Mouse (Mus musculus): ENCODE measurements at regions not wholly inside any gene's neighbourhood (a gene's known extent, or its start where the extent isn't known, plus 50 kb on each side); places are given as distances from the start of the nearest gene placed in this dataset.
A peak's percentile ranks its signal among the peaks of the same experiment; 100 is the strongest.

DNA sequence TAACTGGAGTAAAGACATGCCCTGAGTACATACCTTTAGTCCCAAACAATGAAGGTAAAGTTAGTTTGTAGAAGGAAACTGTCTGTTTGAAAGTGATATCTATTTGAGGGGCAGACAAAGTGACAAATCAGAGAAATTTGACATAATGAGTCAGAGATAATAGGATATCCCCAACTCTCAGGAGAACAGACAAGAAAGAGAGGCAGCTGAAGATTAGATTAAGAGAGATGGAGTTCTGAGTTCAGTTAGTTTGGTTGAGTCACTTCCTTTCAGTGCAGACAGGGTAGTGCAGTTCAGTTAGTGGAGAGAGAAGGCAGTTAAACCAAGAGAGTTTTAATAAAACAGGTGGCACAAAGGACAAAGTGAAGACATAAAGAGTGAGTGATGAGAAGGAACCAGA, 477.4 kb upstream of the Diaph2 start:
- DNase-seq (ENCODE audit: low spot score in 2 of 2), result no peak

DNA sequence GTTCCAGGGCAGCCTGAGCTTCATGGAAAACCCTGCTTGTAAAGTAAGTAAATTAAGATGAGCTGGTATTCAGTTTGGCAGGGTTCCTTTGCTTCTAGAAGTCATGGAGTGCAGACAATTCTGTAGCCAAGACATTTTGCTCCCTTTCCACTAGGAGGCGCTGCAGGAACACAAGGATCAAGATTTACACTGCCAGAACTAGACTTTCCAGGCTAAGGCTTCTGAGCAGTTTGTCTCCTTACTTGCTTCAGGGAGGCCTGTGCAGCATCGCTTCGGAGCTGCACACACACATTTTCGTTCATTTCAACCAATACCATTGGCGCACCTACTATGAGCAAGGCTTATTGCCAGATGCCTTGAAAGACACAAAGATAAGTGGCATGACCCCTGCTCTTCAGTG, 445.6 kb upstream of the Diaph2 start:
- DNase-seq (ENCODE audit: low spot score in 2 of 2), result peak; percentile 16 to 56

DNA sequence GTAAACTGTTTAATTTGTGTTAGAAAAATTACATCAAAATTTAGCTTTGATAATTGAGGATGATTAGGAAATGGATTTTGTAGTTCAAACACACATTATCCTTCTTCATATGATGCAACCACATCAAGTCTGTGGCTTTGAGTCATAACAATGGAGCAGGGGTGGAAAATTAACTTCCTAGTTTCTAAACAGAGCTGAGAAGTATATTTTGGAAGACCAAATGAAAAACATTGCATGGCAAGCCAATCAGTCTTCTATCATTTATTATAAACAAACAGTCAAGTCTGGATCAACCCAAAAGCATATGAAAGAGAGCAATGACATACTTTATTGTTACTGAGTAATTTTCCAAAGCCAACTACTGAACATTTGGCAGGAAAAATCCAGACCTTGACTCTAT, 440.2 kb upstream of the Diaph2 start:
- no peak for DNase-seq (ENCODE audit: low spot score in 2 of 2)

GRCm38 (mm10) chrX:129329441-129329840, 420.1 kb upstream of the Diaph2 start:
- no peak for DNase-seq (ENCODE audit: low spot score in 2 of 2)

- DNase-seq (ENCODE audit: low spot score in 2 of 2), result no peak
Measured at GRCm38 (mm10) chrX:129332810-129333209, 416.7 kb upstream of the Diaph2 start.

Measured in layer of hippocampus, postnatal 14 days (tissue).